Mouse (Mus musculus): Measurements from ENCODE around the gene Ncapd3. TPM values are rescaled to one million over a fixed set of nuclear protein-coding genes. Genes with fewer than 3 reads are reported as not detected.

The Ncapd3 gene
- total and polyA plus RNA-seq, 2 experiments: 7.1 to 9.6 TPM

- H3K79me2 ChIP-seq (ENCODE audit: control insufficient read depth, insufficient read depth, low read length): peaks cover 23% of the 10 kb centered on the region; the same call in 1 of the 2 replicates
- H3K36me3 ChIP-seq (ENCODE audit: control insufficient read depth, insufficient read depth, low read length): peaks cover 5% of the 10 kb centered on the region
- H3K27me3 ChIP-seq (ENCODE audit: control insufficient read depth, insufficient read depth, low read length): no peaks in the 10 kb centered on the region
- peaks cover 6% of the 10 kb centered on the region for H3K4me1 ChIP-seq (ENCODE audit: control insufficient read depth, insufficient read depth, low read length)
- WGBS: 71% methylated on average over 4 of the region's 4 CpGs
- H3K27ac ChIP-seq (replicated peaks; ENCODE audit: insufficient read depth, low read depth, low read length): no peak overlapping the region
- peak; percentile 6 for DNase-seq (ENCODE audit: extremely low read depth, low read depth, low spot score)
- TF ChIP-seq POLR2A (IDR thresholded peaks at IDR 0.05; ENCODE audit: extremely low read depth, insufficient read depth, low read length) (no peak), CTCF (IDR thresholded peaks at IDR 0.05; ENCODE audit: low read depth, low read length) (no peak)
- no peak overlapping the region for H3K9ac ChIP-seq (ENCODE audit: low read depth, low read length)
- no peak overlapping the region for H3K4me3 ChIP-seq (ENCODE audit: insufficient read depth, low read depth, low read length)
Observed at GRCm38 (mm10) chr9:27023681-27024080, 6.3 kb upstream of the Ncapd3 start.

- H3K79me2 ChIP-seq (ENCODE audit: control insufficient read depth, insufficient read depth, low read length): peaks cover 31% of the 10 kb centered on the region; the same call in 1 of the 2 replicates
- TF ChIP-seq POLR2A (IDR thresholded peaks at IDR 0.05; ENCODE audit: extremely low read depth, insufficient read depth, low read length) (no peak), CTCF (IDR thresholded peaks at IDR 0.05; ENCODE audit: low read depth, low read length) (no peak)
- no peak overlapping the region for H3K4me3 ChIP-seq (ENCODE audit: insufficient read depth, low read depth, low read length)
- H3K9ac ChIP-seq (ENCODE audit: low read depth, low read length): no peak overlapping the region
- H3K4me1 ChIP-seq (ENCODE audit: control insufficient read depth, insufficient read depth, low read length): peaks cover 9% of the 10 kb centered on the region
- H3K27me3 ChIP-seq (ENCODE audit: control insufficient read depth, insufficient read depth, low read length): no peaks in the 10 kb centered on the region
- no peak overlapping the region for H3K27ac ChIP-seq (replicated peaks; ENCODE audit: insufficient read depth, low read depth, low read length)
- no peak for DNase-seq (ENCODE audit: extremely low read depth, low read depth, low spot score)
- WGBS: 65% methylated on average over 1 of the region's 1 CpGs
- no peaks in the 10 kb centered on the region; the same call in 1 of the 2 replicates for H3K36me3 ChIP-seq (ENCODE audit: control insufficient read depth, insufficient read depth, low read length)
Observed at GRCm38 (mm10) chr9:27026708-27027107, 3.3 kb upstream of the Ncapd3 start.

- TF ChIP-seq CTCF (IDR thresholded peaks at IDR 0.05; ENCODE audit: low read depth, low read length): peak; percentile 39; the same call in 1 of the 2 replicates
- no peak for TF ChIP-seq POLR2A (IDR thresholded peaks at IDR 0.05; ENCODE audit: extremely low read depth, insufficient read depth, low read length)
- Histone ChIP-seq H3K79me2 (ENCODE audit: control insufficient read depth, insufficient read depth, low read length) (peaks cover 19% of the 10 kb centered on the region; the same call in 1 of the 2 replicates), H3K36me3 (ENCODE audit: control insufficient read depth, insufficient read depth, low read length) (no peaks in the 10 kb centered on the region; the same call in 1 of the 2 replicates), H3K4me3 (ENCODE audit: insufficient read depth, low read depth, low read length) (peak overlapping the region; percentile 78), H3K9ac (ENCODE audit: low read depth, low read length) (peak overlapping the region; percentile 88), H3K27me3 (ENCODE audit: control insufficient read depth, insufficient read depth, low read length) (no peaks in the 10 kb centered on the region), H3K27ac (replicated peaks; ENCODE audit: insufficient read depth, low read depth, low read length) (peak overlapping the region; percentile 62), H3K4me1 (ENCODE audit: control insufficient read depth, insufficient read depth, low read length) (peaks cover 9% of the 10 kb centered on the region)
- peak; percentile 36 for DNase-seq (ENCODE audit: extremely low read depth, low read depth, low spot score)
- WGBS: under 1% methylated on average over 52 of the region's 52 CpGs
Observed at GRCm38 (mm10) chr9:27029022-27029827, 750 bp upstream of the Ncapd3 start.

- no peaks in the 10 kb centered on the region for H3K27me3 ChIP-seq (ENCODE audit: control insufficient read depth, insufficient read depth, low read length)
- peak overlapping the region; percentile 78 for H3K4me3 ChIP-seq (ENCODE audit: insufficient read depth, low read depth, low read length)
- no peak overlapping the region for H3K27ac ChIP-seq (replicated peaks; ENCODE audit: insufficient read depth, low read depth, low read length)
- H3K79me2 ChIP-seq (ENCODE audit: control insufficient read depth, insufficient read depth, low read length): peaks cover 12% of the 10 kb centered on the region; the same call in 1 of the 2 replicates
- peaks cover 9% of the 10 kb centered on the region for H3K4me1 ChIP-seq (ENCODE audit: control insufficient read depth, insufficient read depth, low read length)
- H3K9ac ChIP-seq (ENCODE audit: low read depth, low read length): peak overlapping the region; percentile 57
- WGBS: under 1% methylated on average over 17 of the region's 17 CpGs
- TF ChIP-seq POLR2A (IDR thresholded peaks at IDR 0.05; ENCODE audit: extremely low read depth, insufficient read depth, low read length) (no peak), CTCF (IDR thresholded peaks at IDR 0.05; ENCODE audit: low read depth, low read length) (no peak)
- no peaks in the 10 kb centered on the region for H3K36me3 ChIP-seq (ENCODE audit: control insufficient read depth, insufficient read depth, low read length)
- no peak for DNase-seq (ENCODE audit: extremely low read depth, low read depth, low spot score)
Observed at GRCm38 (mm10) chr9:27030763-27031100, 757 bp downstream of the Ncapd3 start.

GRCm38 (mm10) chr9:27043892-27044291 is 13.9 kb downstream of the Ncapd3 start:
- Histone ChIP-seq H3K36me3 (ENCODE audit: control insufficient read depth, insufficient read depth, low read length) (peaks cover 30% of the 10 kb centered on the region), H3K79me2 (ENCODE audit: control insufficient read depth, insufficient read depth, low read length) (no peaks in the 10 kb centered on the region)
- 93% methylated on average over 5 of the region's 5 CpGs for WGBS

GRCm38 (mm10) chr9:27049492-27049891 is 19.5 kb downstream of the Ncapd3 start:
- Histone ChIP-seq H3K4me1 (ENCODE audit: control insufficient read depth, insufficient read depth, low read length) (no peaks in the 10 kb centered on the region), H3K27me3 (ENCODE audit: control insufficient read depth, insufficient read depth, low read length) (no peaks in the 10 kb centered on the region), H3K79me2 (ENCODE audit: control insufficient read depth, insufficient read depth, low read length) (no peaks in the 10 kb centered on the region), H3K9ac (ENCODE audit: low read depth, low read length) (no peak overlapping the region), H3K27ac (replicated peaks; ENCODE audit: insufficient read depth, low read depth, low read length) (no peak overlapping the region), H3K4me3 (ENCODE audit: insufficient read depth, low read depth, low read length) (no peak overlapping the region), H3K36me3 (ENCODE audit: control insufficient read depth, insufficient read depth, low read length) (peaks cover 43% of the 10 kb centered on the region)
- DNase-seq (ENCODE audit: extremely low read depth, low read depth, low spot score): no peak
- TF ChIP-seq CTCF (IDR thresholded peaks at IDR 0.05; ENCODE audit: low read depth, low read length) (no peak), POLR2A (IDR thresholded peaks at IDR 0.05; ENCODE audit: extremely low read depth, insufficient read depth, low read length) (no peak)
- 92% methylated on average over 2 of the region's 2 CpGs for WGBS

More at GRCm38 (mm10) chr9:27043892-27044291, 13.9 kb downstream of the Ncapd3 start:
- Histone ChIP-seq H3K9ac (ENCODE audit: low read depth, low read length) (no peak overlapping the region), H3K27me3 (ENCODE audit: control insufficient read depth, insufficient read depth, low read length) (no peaks in the 10 kb centered on the region), H3K27ac (replicated peaks; ENCODE audit: insufficient read depth, low read depth, low read length) (no peak overlapping the region), H3K4me1 (ENCODE audit: control insufficient read depth, insufficient read depth, low read length) (no peaks in the 10 kb centered on the region), H3K4me3 (ENCODE audit: insufficient read depth, low read depth, low read length) (no peak overlapping the region)
- TF ChIP-seq POLR2A (IDR thresholded peaks at IDR 0.05; ENCODE audit: extremely low read depth, insufficient read depth, low read length): no peak
- no peak for DNase-seq (ENCODE audit: extremely low read depth, low read depth, low spot score)
